Mouse (Mus musculus): ENCODE results near the gene Cog7. TPM values are rescaled to one million over a fixed set of nuclear protein-coding genes. Genes with fewer than 3 reads are reported as not detected.
A peak's percentile ranks its signal among the peaks of the same experiment; 100 is the strongest.

Gene Cog7
- polyA plus RNA-seq (2016; fragmentation: Nextera tagmentation; extraction: Ambion mirVana): 23.5 and 24.4 TPM in 2 replicates

DNA sequence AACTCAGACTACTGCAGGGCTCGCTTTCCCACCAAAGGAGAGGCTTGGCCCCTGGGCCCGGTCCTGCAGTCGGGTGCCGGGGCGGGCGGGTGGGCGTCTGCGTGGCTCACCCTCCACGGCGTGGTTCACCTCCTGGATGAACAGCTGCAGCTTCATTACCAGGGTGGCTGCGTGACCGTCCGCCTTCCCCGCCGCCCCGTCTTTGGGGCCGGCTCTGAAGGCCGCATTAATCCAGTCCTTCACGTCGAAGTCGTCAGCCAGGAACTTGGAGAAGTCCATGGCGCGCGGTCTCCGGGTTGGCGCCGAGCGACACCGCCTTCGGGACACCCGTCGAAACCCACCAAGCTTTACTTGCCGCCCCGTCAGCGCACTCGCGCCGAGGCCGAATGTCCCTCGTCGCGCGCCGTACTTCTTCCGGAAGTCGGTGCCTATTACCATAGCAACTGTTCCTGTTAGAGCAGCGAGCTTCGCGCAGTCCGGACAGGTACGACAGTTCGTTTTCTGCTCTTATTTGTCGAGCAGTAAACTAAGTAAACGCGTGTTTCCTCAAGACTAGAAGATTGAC lies at the start of gene Cog7:
Gene Cog7, minus strand, starts transcription at position 405 of the 565 bp plus-strand sequence.
- H3K9me3 ChIP-seq: no peaks in the 10 kb centered on the region
- H3K9ac ChIP-seq: peak within 1 kb of the TSS; percentile 78
- peak; percentile 56; the same call in 1 of the 2 replicates for ATAC-seq (ENCODE audit: insufficient number of reproducible peaks, insufficient read depth, low FRiP score, low TSS enrichment)
- H3K4me2 ChIP-seq (replicated peaks): peak within 1 kb of the TSS; percentile 57
- peaks cover 8% of the 10 kb centered on the region; the same call in 1 of the 2 replicates for H3K4me1 ChIP-seq
- WGBS: under 1% methylated on average over 54 of the region's 55 CpGs
- no peaks in the 10 kb centered on the region for H3K27me3 ChIP-seq
- no peak within 1 kb of the TSS for H3K27ac ChIP-seq
- H3K36me3 ChIP-seq: no peaks in the 10 kb centered on the region
- peak within 1 kb of the TSS; percentile 76 for H3K4me3 ChIP-seq

GRCm38 (mm10) chr7:122022131-122022530 lies 40.6 kb upstream of the Cog7 start:
- Histone ChIP-seq H3K9ac (no peak overlapping the region), H3K27ac (no peak overlapping the region), H3K27me3 (no peaks in the 10 kb centered on the region), H3K4me3 (no peak overlapping the region), H3K4me2 (replicated peaks) (no peak overlapping the region), H3K4me1 (peaks cover 22% of the 10 kb centered on the region), H3K9me3 (no peaks in the 10 kb centered on the region), H3K36me3 (no peaks in the 10 kb centered on the region)
- 93% methylated on average over 2 of the region's 2 CpGs for WGBS
- ATAC-seq (ENCODE audit: insufficient number of reproducible peaks, insufficient read depth, low FRiP score, low TSS enrichment): no peak

- H3K4me1 ChIP-seq: peaks cover 27% of the 10 kb centered on the region
- no peaks in the 10 kb centered on the region for H3K9me3 ChIP-seq
- ATAC-seq (ENCODE audit: insufficient number of reproducible peaks, insufficient read depth, low FRiP score, low TSS enrichment): peak; percentile 80; the same call in 1 of the 2 replicates
- H3K9ac ChIP-seq: peak within 1 kb of the TSS; percentile 87
- H3K4me3 ChIP-seq: peak within 1 kb of the TSS; percentile 81
- peak within 1 kb of the TSS; percentile 76 for H3K4me2 ChIP-seq (replicated peaks)
- 1% methylated on average over 45 of the region's 50 CpGs for WGBS
- peak within 1 kb of the TSS; percentile 83 for H3K27ac ChIP-seq
- no peaks in the 10 kb centered on the region for H3K27me3 ChIP-seq
- no peaks in the 10 kb centered on the region for H3K36me3 ChIP-seq
Measured at GRCm38 (mm10) chr7:122020667-122021354, 39.3 kb upstream of the Cog7 start, which contains the start of gene Gga2. Gene Gga2, minus strand, starts transcription at chr7:122021222.

DNA sequence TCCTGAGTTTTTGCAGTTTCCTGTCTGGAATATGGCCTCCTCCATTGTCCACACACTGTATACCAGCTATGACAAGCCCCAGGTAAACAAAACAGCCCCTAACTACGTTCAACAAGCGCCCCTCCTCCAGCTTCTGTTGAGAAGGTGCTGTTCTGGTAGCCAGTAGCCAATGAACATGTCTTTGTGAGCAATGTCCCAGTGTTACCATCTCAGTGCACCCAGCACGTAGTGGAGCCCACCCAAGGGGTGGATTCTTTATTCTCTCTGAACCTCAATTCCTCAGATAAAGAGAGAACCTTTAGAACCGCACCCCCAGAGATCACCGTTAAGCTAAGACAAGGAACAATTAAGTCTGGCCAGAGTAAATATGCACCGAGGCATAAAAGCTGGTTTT lies 38.8 kb upstream of the Cog7 start:
- no peaks in the 10 kb centered on the region for H3K9me3 ChIP-seq
- H3K36me3 ChIP-seq: no peaks in the 10 kb centered on the region
- H3K4me3 ChIP-seq: peak overlapping the region; percentile 81
- peak overlapping the region; percentile 83 for H3K27ac ChIP-seq
- peak overlapping the region; percentile 87 for H3K9ac ChIP-seq
- 4% methylated on average over 6 of the region's 6 CpGs for WGBS
- peaks cover 32% of the 10 kb centered on the region for H3K4me1 ChIP-seq
- no peaks in the 10 kb centered on the region for H3K27me3 ChIP-seq
- H3K4me2 ChIP-seq (replicated peaks): peak overlapping the region; percentile 76
- ATAC-seq (ENCODE audit: insufficient number of reproducible peaks, insufficient read depth, low FRiP score, low TSS enrichment): no peak

DNA sequence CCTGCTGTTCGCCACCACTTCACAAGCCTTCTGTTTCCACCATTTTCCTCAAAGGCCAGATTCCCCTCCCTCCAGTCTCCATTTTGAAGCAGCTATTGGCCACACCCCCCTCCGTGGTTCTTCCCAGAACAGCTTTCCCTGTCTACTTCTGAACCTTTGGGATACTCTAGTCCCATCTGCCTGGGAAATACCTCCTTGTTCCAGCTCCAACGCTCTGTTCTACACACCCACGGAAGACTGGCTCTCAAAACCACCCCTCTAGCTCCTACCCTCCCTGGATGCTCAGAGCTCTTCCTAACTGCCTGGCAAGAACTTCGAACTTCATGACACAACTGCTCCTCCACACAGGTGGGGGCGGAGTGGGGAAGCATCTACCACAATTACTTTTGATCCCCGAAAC lies 37.5 kb upstream of the Cog7 start:
- no peaks in the 10 kb centered on the region for H3K27me3 ChIP-seq
- H3K4me1 ChIP-seq: peaks cover 39% of the 10 kb centered on the region
- ATAC-seq (ENCODE audit: insufficient number of reproducible peaks, insufficient read depth, low FRiP score, low TSS enrichment): no peak
- no peaks in the 10 kb centered on the region for H3K9me3 ChIP-seq
- no peak overlapping the region for H3K27ac ChIP-seq
- H3K36me3 ChIP-seq: no peaks in the 10 kb centered on the region
- 91% methylated on average over 7 of the region's 7 CpGs for WGBS
- no peak overlapping the region for H3K9ac ChIP-seq
- 0 out of 2 replicates have a peak overlapping the region, but pooled peaks have one; percentile 81 for H3K4me3 ChIP-seq
- H3K4me2 ChIP-seq (replicated peaks): peak overlapping the region; percentile 76

DNA sequence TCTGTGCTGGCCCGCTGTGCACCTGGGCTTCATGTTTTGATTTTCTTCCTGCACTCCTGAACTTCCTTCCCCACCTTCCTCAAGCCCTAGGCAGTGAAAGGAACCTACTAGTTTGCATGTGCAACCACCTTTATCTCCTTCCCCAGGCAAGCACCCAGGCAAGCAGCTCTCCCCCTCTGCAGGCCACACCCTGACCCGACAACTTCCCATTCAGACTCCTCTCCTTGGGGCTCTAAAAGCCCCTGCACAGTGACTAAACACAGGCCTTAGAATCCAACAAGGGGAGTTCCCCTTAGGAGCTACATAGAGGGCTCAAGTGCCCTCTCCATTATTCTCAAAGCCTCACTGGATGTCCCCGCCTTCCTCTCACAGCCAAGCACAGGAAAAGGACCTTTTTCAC lies 36.7 kb upstream of the Cog7 start:
- H3K36me3 ChIP-seq: no peaks in the 10 kb centered on the region
- 0 out of 2 replicates have a peak overlapping the region, but pooled peaks have one; percentile 4 for H3K4me3 ChIP-seq
- H3K9me3 ChIP-seq: no peaks in the 10 kb centered on the region
- H3K9ac ChIP-seq: no peak overlapping the region
- peaks cover 39% of the 10 kb centered on the region for H3K4me1 ChIP-seq
- 72% methylated on average over 3 of the region's 3 CpGs for WGBS
- H3K4me2 ChIP-seq (replicated peaks): peak overlapping the region; percentile 76
- no peak overlapping the region for H3K27ac ChIP-seq
- ATAC-seq (ENCODE audit: insufficient number of reproducible peaks, insufficient read depth, low FRiP score, low TSS enrichment): no peak
- H3K27me3 ChIP-seq: no peaks in the 10 kb centered on the region

DNA sequence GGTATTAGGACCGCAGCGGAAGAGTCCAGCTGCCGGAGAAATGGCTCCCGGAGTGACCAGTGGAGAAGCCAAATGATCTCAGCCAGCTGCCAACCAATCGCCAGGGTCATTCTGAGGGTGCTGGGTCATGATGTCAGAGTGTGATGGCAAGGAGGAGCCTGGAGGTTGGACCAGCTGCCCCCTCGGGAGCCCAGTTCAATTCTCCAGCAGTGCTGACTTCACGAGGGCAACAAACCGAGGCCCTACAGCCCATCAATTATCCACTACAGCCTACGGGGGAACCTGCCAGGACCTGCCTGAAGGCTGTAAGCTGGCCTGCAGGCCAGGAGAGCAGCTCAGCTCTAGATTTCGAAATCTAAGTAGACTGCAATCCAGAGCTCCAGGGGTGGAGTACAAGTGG lies 34.2 kb upstream of the Cog7 start:
- no peak overlapping the region for H3K9ac ChIP-seq
- 52% methylated on average over 10 of the region's 10 CpGs for WGBS
- H3K27me3 ChIP-seq: no peaks in the 10 kb centered on the region
- no peak overlapping the region for H3K27ac ChIP-seq
- 0 out of 2 replicates have a peak overlapping the region, but pooled peaks have one; percentile 5 for H3K4me2 ChIP-seq (replicated peaks)
- no peak overlapping the region for H3K4me3 ChIP-seq
- peaks cover 39% of the 10 kb centered on the region for H3K4me1 ChIP-seq
- no peak for ATAC-seq (ENCODE audit: insufficient number of reproducible peaks, insufficient read depth, low FRiP score, low TSS enrichment)
- H3K9me3 ChIP-seq: no peaks in the 10 kb centered on the region
- peaks cover 18% of the 10 kb centered on the region for H3K36me3 ChIP-seq

DNA sequence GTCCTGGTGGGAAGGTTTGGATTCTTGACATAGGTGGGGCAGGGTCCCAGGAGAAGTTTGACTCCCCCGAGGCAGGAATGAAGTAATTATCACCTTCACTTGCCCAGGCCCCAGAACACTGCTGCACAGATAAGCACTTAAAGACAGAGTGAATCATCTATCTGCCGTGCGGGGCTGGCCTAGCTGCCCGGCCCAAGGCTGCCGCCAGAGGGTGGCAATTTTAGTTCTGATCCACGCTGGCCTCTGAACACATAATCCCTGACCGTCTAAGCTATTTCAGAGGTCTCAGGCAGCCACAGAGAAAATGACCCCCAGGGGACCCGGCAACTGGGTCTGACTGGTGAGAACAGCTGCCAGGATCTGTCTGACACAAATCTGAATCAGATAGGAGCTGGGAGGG lies 33.6 kb upstream of the Cog7 start:
- no peaks in the 10 kb centered on the region for H3K27me3 ChIP-seq
- H3K27ac ChIP-seq: no peak overlapping the region
- H3K36me3 ChIP-seq: peaks cover 24% of the 10 kb centered on the region
- H3K9me3 ChIP-seq: no peaks in the 10 kb centered on the region
- 63% methylated on average over 8 of the region's 8 CpGs for WGBS
- no peak overlapping the region for H3K4me3 ChIP-seq
- no peak overlapping the region for H3K4me2 ChIP-seq (replicated peaks)
- no peak overlapping the region for H3K9ac ChIP-seq
- H3K4me1 ChIP-seq: peaks cover 38% of the 10 kb centered on the region
- ATAC-seq (ENCODE audit: insufficient number of reproducible peaks, insufficient read depth, low FRiP score, low TSS enrichment): no peak

GRCm38 (mm10) chr7:122012949-122013348 lies 31.4 kb upstream of the Cog7 start:
- 86% methylated on average over 10 of the region's 10 CpGs for WGBS
- peaks cover 17% of the 10 kb centered on the region for H3K4me1 ChIP-seq
- no peak overlapping the region for H3K9ac ChIP-seq
- no peak overlapping the region for H3K4me2 ChIP-seq (replicated peaks)
- H3K27me3 ChIP-seq: no peaks in the 10 kb centered on the region
- ATAC-seq (ENCODE audit: insufficient number of reproducible peaks, insufficient read depth, low FRiP score, low TSS enrichment): no peak
- no peaks in the 10 kb centered on the region for H3K9me3 ChIP-seq
- peaks cover 43% of the 10 kb centered on the region for H3K36me3 ChIP-seq
- no peak overlapping the region for H3K27ac ChIP-seq
- no peak overlapping the region for H3K4me3 ChIP-seq

DNA sequence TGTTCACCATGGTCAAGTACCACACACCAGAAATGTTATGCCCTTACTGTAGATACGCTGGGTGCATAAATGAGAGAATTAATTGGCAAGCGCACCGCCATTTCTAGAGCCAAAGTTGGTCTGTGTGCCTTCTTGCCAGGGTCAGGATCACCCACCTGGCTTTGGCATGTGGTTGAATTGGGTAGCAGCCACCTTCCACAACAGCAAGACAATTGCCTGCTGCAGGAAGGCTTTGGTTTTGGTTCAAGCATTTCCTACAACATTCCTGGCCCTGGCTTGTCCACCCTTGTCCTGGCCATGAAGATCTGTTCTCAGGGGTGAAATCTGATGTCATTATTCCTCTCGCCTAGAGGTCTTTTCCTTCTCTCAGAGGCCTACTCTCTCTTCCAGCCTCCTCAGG lies 30.9 kb upstream of the Cog7 start:
- no peak for ATAC-seq (ENCODE audit: insufficient number of reproducible peaks, insufficient read depth, low FRiP score, low TSS enrichment)
- Histone ChIP-seq H3K9me3 (no peaks in the 10 kb centered on the region), H3K27ac (no peak overlapping the region), H3K4me1 (peaks cover 17% of the 10 kb centered on the region), H3K9ac (no peak overlapping the region), H3K36me3 (peaks cover 49% of the 10 kb centered on the region), H3K4me2 (replicated peaks) (no peak overlapping the region), H3K27me3 (no peaks in the 10 kb centered on the region), H3K4me3 (no peak overlapping the region)
- 97% methylated on average over 4 of the region's 4 CpGs for WGBS

- 77% methylated on average over 7 of the region's 8 CpGs for WGBS
- Histone ChIP-seq H3K4me2 (replicated peaks) (no peak overlapping the region), H3K4me3 (no peak overlapping the region), H3K27ac (no peak overlapping the region), H3K27me3 (no peaks in the 10 kb centered on the region), H3K4me1 (no peaks in the 10 kb centered on the region), H3K9me3 (no peaks in the 10 kb centered on the region), H3K36me3 (peaks cover 86% of the 10 kb centered on the region), H3K9ac (no peak overlapping the region)
- no peak for ATAC-seq (ENCODE audit: insufficient number of reproducible peaks, insufficient read depth, low FRiP score, low TSS enrichment)
Measured at GRCm38 (mm10) chr7:122000396-122000795, 18.9 kb upstream of the Cog7 start.

- WGBS: 87% methylated on average over 5 of the region's 5 CpGs
- Histone ChIP-seq H3K9ac (no peak overlapping the region), H3K36me3 (peaks cover 85% of the 10 kb centered on the region)
Measured at GRCm38 (mm10) chr7:121995961-121996360, 14.4 kb upstream of the Cog7 start.

More at GRCm38 (mm10) chr7:121995961-121996360, 14.4 kb upstream of the Cog7 start:
- Histone ChIP-seq H3K4me2 (replicated peaks) (no peak overlapping the region), H3K9me3 (no peaks in the 10 kb centered on the region), H3K27me3 (no peaks in the 10 kb centered on the region), H3K4me3 (no peak overlapping the region), H3K27ac (no peak overlapping the region), H3K4me1 (no peaks in the 10 kb centered on the region)
- no peak for ATAC-seq (ENCODE audit: insufficient number of reproducible peaks, insufficient read depth, low FRiP score, low TSS enrichment)

All from embryonic facial prominence, embryonic 12.5 days (tissue).